Mouse (Mus musculus): ENCODE data around the gene Usf3. TPM values are rescaled to one million over a fixed set of nuclear protein-coding genes. Genes with fewer than 3 reads are reported as not detected.
A peak's percentile ranks its signal among the peaks of the same experiment; 100 is the strongest.

The Usf3 gene
- total and polyA plus RNA-seq, 3 experiments: 4.0 to 8.5 (median 5.2) TPM

- H3K4me2 ChIP-seq (ENCODE audit: insufficient read depth, low read depth, poor library complexity, severe bottlenecking): no peak overlapping the region
- dilution Hi-C loops (cut with MboI; ENCODE audit: extremely low pct_ligation_motif_present, extremely low pct_unique_long_range_greater_than_20kb, low sequenced_read_pairs) (no loop called here), in situ Hi-C loops (cut with MboI; ENCODE audit: low pct_ligation_motif_present, low pct_unique_long_range_greater_than_20kb, low sequenced_read_pairs) (no loop called here)
- H3K27ac ChIP-seq (ENCODE audit: insufficient read depth, low read depth): no peak overlapping the region
- H3K27me3 ChIP-seq (replicated peaks): no peaks in the 10 kb centered on the region
- H3K9ac ChIP-seq (ENCODE audit: insufficient read depth, low read depth): no peak overlapping the region
- peaks cover 3% of the 10 kb centered on the region for H3K9me3 ChIP-seq (replicated peaks; ENCODE audit: low read length)
- H3K79me2 ChIP-seq (replicated peaks; ENCODE audit: control insufficient read depth, extremely low read depth, insufficient read depth, poor library complexity, severe bottlenecking): no peaks in the 10 kb centered on the region
- H3K36me3 ChIP-seq (replicated peaks in 1 of 2; ENCODE audit: control insufficient read depth in 1 of 2, insufficient read depth in 1 of 2, low read length in 1 of 2): no peaks in the 10 kb centered on the region
- DNase-seq (ENCODE audit: extremely low read depth): no peak
- TF ChIP-seq MYC (IDR thresholded peaks at IDR 0.05; ENCODE audit: low read depth, low read length): no peak
- TF ChIP-seq ZC3H11A (IDR thresholded peaks at IDR 0.05; ENCODE audit: low read depth, low read length): no peak
- no peak for TF ChIP-seq SMC3 (IDR thresholded peaks at IDR 0.05; ENCODE audit: low read depth, low read length)
- TF ChIP-seq TCF12 (IDR thresholded peaks at IDR 0.05; ENCODE audit: low read depth, low read length): no peak
- no peak for TF ChIP-seq TBP (conservative IDR thresholded peaks at IDR 0.05; ENCODE audit: low read depth, low read length)
- TF ChIP-seq NRF1 (IDR thresholded peaks at IDR 0.05; ENCODE audit: low read depth, low read length): no peak
- no peak for TF ChIP-seq CHD2 (IDR thresholded peaks at IDR 0.05; ENCODE audit: low read length)
- no peak for TF ChIP-seq E2F4 (IDR thresholded peaks at IDR 0.05; ENCODE audit: insufficient replicate concordance, low read depth, low read length)
- peak; percentile 46 for TF ChIP-seq BHLHE40 (IDR thresholded peaks at IDR 0.05; ENCODE audit: low read depth, low read length)
- no peak overlapping the region for H3K4me3 ChIP-seq (replicated peaks in 1 of 3; ENCODE audit: low read depth in 2 of 3, low read length in 2 of 3, poor library complexity in 1 of 3)
- peaks cover 7 to 18% of the 10 kb centered on the region in 2 experiments for H3K4me1 ChIP-seq (ENCODE audit: control insufficient read depth in 1 of 2, insufficient read depth in 2 of 2)
These were observed 67.4 kb downstream of the Usf3 start for GRCm38 (mm10) chr16:44240406-44240805.

GRCm38 (mm10) chr16:44242633-44243032 lies 69.6 kb downstream of the Usf3 start:
- H3K4me1 ChIP-seq (ENCODE audit: control insufficient read depth in 1 of 2, insufficient read depth in 2 of 2): peaks cover 7 to 18% of the 10 kb centered on the region in 2 experiments
- H3K79me2 ChIP-seq (replicated peaks; ENCODE audit: control insufficient read depth, extremely low read depth, insufficient read depth, poor library complexity, severe bottlenecking): no peaks in the 10 kb centered on the region
- peaks cover 6% of the 10 kb centered on the region for H3K9me3 ChIP-seq (replicated peaks; ENCODE audit: low read length)
- no peak overlapping the region for H3K27ac ChIP-seq (ENCODE audit: insufficient read depth, low read depth)
- no peaks in the 10 kb centered on the region for H3K27me3 ChIP-seq (replicated peaks)
- in situ Hi-C loops (cut with MboI; ENCODE audit: low pct_ligation_motif_present, low pct_unique_long_range_greater_than_20kb, low sequenced_read_pairs) (no loop called here), dilution Hi-C loops (cut with MboI; ENCODE audit: extremely low pct_ligation_motif_present, extremely low pct_unique_long_range_greater_than_20kb, low sequenced_read_pairs) (no loop called here)
- no peak overlapping the region for H3K4me2 ChIP-seq (ENCODE audit: insufficient read depth, low read depth, poor library complexity, severe bottlenecking)
- no peak overlapping the region for H3K9ac ChIP-seq (ENCODE audit: insufficient read depth, low read depth)
- H3K36me3 ChIP-seq (replicated peaks in 1 of 2; ENCODE audit: control insufficient read depth in 1 of 2, insufficient read depth in 1 of 2, low read length in 1 of 2): no peaks in the 10 kb centered on the region
- H3K4me3 ChIP-seq (replicated peaks in 1 of 3; ENCODE audit: low read depth in 2 of 3, low read length in 2 of 3, poor library complexity in 1 of 3): no peak overlapping the region
- DNase-seq (ENCODE audit: extremely low read depth): peak; percentile 93
- no peak for TF ChIP-seq ZKSCAN1 (IDR thresholded peaks at IDR 0.05; ENCODE audit: borderline replicate concordance, low read depth, low read length)
- no peak for TF ChIP-seq USF2 (conservative IDR thresholded peaks at IDR 0.05; ENCODE audit: low read depth, low read length)
- no peak for TF ChIP-seq JUN (IDR thresholded peaks at IDR 0.05; ENCODE audit: insufficient read depth, low read depth, low read length)
- no peak for TF ChIP-seq MXI1 (IDR thresholded peaks at IDR 0.05; ENCODE audit: low read depth, low read length)
- no peak; the same call in 1 of the 2 replicates for TF ChIP-seq IRF4 (IDR thresholded peaks at IDR 0.05; ENCODE audit: low read depth, low read length)
- no peak for TF ChIP-seq EP300 (IDR thresholded peaks at IDR 0.05; ENCODE audit: low read length)
- no peak for TF ChIP-seq MAFK (IDR thresholded peaks at IDR 0.05; ENCODE audit: insufficient replicate concordance, low read length)
- no peak for TF ChIP-seq GABPA (IDR thresholded peaks at IDR 0.05; ENCODE audit: insufficient replicate concordance, low read depth, low read length)
- no peak for TF ChIP-seq POLR2AphosphoS2 (IDR thresholded peaks at IDR 0.05; ENCODE audit: low read depth, low read length)
- no peak for TF ChIP-seq ETS1 (conservative IDR thresholded peaks at IDR 0.05; ENCODE audit: low read depth, low read length)
- TF ChIP-seq MYC (IDR thresholded peaks at IDR 0.05; ENCODE audit: low read depth, low read length): 0 out of 2 replicates have a peak, but pooled peaks have one; percentile 23
- TF ChIP-seq UBTF (IDR thresholded peaks at IDR 0.05; ENCODE audit: low read depth, low read length): no peak
- TF ChIP-seq SIN3A (IDR thresholded peaks at IDR 0.05; ENCODE audit: low read length): 0 out of 2 replicates have a peak, but pooled peaks have one; percentile 37
- no peak for TF ChIP-seq TCF12 (IDR thresholded peaks at IDR 0.05; ENCODE audit: low read depth, low read length)
- 0 out of 2 replicates have a peak, but pooled peaks have one; percentile 22 for TF ChIP-seq POLR2A (IDR thresholded peaks at IDR 0.05; ENCODE audit: low read depth, low read length)
- no peak for TF ChIP-seq BHLHE40 (IDR thresholded peaks at IDR 0.05; ENCODE audit: low read depth, low read length)
- TF ChIP-seq JUND (conservative IDR thresholded peaks at IDR 0.05; ENCODE audit: low read depth, low read length): peak; percentile 43; the same call in 1 of the 2 replicates
- TF ChIP-seq HCFC1 (IDR thresholded peaks at IDR 0.05; ENCODE audit: low read depth, low read length): peak; percentile 31; the same call in 1 of the 2 replicates
- no peak for TF ChIP-seq USF1 (IDR thresholded peaks at IDR 0.05; ENCODE audit: low read depth, low read length)
- TF ChIP-seq CHD2 (IDR thresholded peaks at IDR 0.05; ENCODE audit: low read length): 0 out of 2 replicates have a peak, but pooled peaks have one; percentile 3
- no peak for TF ChIP-seq CHD1 (IDR thresholded peaks at IDR 0.05; ENCODE audit: low read depth, low read length)
- TF ChIP-seq CTCF (conservative IDR thresholded peaks at IDR 0.05 in 1 of 2, IDR thresholded peaks at IDR 0.05 in 1 of 2; ENCODE audit: low read depth in 2 of 2, low read length in 2 of 2): peak; percentile 92 to 97
- TF ChIP-seq ELF1 (IDR thresholded peaks at IDR 0.05; ENCODE audit: low read depth, low read length): no peak
- TF ChIP-seq ZMIZ1 (IDR thresholded peaks at IDR 0.05; ENCODE audit: low read depth, low read length): no peak
- no peak for TF ChIP-seq ZNF384 (IDR thresholded peaks at IDR 0.05; ENCODE audit: low read depth, low read length)
- TF ChIP-seq KAT2A (IDR thresholded peaks at IDR 0.05; ENCODE audit: insufficient replicate concordance, low read length): no peak
- no peak for TF ChIP-seq MEF2A (IDR thresholded peaks at IDR 0.05; ENCODE audit: borderline replicate concordance, low read depth, low read length)
- TF ChIP-seq RAD21 (IDR thresholded peaks at IDR 0.05; ENCODE audit: low read depth, low read length): peak; percentile 97

Measured in CH12.LX (cell line).